Mouse (Mus musculus) urinary bladder, postnatal 4 days (tissue): ENCODE data around the gene Rack1.
"Not testable (repeated sequence)": the region's sequence is repeated elsewhere in the genome, so short reads cannot be mapped to it uniquely, and the experiment has no call there.

Experiments
- DNase-seq, 2 experiments: peaks; one replicate each; pipeline ENCODE4 v3.0.0; 2021 to 2022; ENCODE audit warnings: low spot score in 2 of 2

The Rack1 gene

GRCm38 (mm10) chr11:48818346-48818745, 18.2 kb downstream of the Rack1 start:
- peak; percentile 47 to 76 for DNase-seq

- DNase-seq: no peak
These were observed 19.6 kb downstream of the Rack1 start for GRCm38 (mm10) chr11:48819614-48820307.

GRCm38 (mm10) chr11:48820308-48820674, 20.2 kb downstream of the Rack1 start:
- no peak for DNase-seq

- DNase-seq: not testable (repeated sequence)
These were observed 21.2 kb downstream of the Rack1 start for GRCm38 (mm10) chr11:48821299-48821698.

DNA sequence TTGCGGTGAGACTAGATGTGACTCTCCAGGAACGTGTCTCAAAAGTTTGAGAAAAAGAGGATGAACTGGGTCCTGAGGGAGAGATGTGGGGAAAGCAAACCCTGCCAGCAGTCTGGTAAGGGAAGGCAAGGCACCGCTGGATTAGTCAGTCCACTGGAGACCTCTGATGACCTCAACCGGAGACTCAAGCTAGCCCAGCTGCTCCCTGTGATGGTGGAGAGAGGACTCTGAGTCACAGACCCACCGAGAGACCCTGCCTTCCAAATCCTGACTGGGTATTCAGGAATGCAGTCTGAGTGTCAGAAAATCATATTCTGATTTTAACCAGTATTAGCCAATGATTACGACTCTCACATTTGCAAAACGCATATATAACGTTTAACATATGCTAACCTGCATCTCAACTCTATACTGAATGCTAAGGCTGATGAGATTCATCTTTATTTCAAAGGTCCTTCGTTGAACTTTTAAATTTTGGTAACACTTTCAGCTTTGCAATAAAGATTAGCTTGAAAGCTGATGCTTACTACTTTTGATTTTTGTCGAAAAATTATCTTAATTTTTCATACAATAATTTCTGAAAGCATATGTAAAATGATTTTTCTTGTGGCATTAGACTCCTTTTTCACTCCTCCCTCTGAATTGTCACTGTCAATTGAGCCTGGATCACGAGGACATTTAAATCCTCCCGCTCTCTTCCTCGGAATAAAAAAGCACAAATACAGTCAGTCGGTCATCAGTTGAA, 22.8 kb downstream of the Rack1 start:
- DNase-seq: no peak

- no peak for DNase-seq
These were observed 23.4 kb downstream of the Rack1 start for GRCm38 (mm10) chr11:48823536-48823972.

- DNase-seq: no peak
These were observed 24.2 kb downstream of the Rack1 start for GRCm38 (mm10) chr11:48824311-48824830.

- not testable (repeated sequence) for DNase-seq
These were observed 26.0 kb downstream of the Rack1 start, which contains the start of the genes Trim7 and Gm12184 for GRCm38 (mm10) chr11:48825979-48826751. Gene Trim7, plus strand, starts transcription at chr11:48826140. Gene Gm12184, minus strand, starts transcription at chr11:48826655.

DNA sequence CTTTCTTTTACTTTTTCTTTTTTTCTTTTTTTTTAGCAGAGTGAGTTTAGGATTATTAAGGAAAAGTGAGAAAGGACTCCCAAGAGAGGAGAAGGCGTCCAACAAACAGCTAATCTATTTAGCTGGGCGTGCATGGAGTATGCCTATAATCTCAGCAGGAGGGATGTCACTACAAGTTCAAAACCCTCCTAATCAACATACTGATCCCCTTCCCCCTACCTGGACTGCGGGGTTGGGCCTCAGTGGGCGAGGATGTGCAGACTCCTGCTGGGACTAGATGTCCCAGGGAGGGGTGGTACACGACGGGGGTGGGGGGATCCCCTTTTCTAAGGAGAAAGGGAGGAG, 26.6 kb downstream of the Rack1 start:
- DNase-seq: no peak

DNA sequence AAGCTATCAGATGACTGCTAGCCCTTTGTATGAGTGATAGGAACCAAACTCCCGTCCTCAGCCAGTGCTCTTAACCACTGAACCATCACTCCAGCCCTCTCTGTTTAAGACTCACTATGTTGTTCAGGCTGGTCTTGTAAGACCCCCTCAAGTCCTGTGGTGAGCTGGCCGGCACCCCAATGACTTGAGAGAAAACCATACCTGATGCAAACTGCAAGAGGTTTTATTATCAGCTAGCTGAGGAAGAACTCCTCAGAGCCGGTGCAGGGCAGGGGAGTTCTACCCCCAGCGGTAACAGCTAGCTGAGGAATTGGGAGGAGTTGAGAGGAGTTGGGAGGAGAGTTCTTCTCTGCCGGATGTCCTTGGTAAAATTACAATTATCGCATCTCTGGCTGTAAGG, 27.8 kb downstream of the Rack1 start:
- no peak for DNase-seq

GRCm38 (mm10) chr11:48830279-48830678, 30.1 kb downstream of the Rack1 start:
- DNase-seq: no peak

- DNase-seq: no peak
These were observed 31.1 kb downstream of the Rack1 start for GRCm38 (mm10) chr11:48831273-48831672.

GRCm38 (mm10) chr11:48833078-48833730, 33.1 kb downstream of the Rack1 start:
- DNase-seq: no peak

DNA sequence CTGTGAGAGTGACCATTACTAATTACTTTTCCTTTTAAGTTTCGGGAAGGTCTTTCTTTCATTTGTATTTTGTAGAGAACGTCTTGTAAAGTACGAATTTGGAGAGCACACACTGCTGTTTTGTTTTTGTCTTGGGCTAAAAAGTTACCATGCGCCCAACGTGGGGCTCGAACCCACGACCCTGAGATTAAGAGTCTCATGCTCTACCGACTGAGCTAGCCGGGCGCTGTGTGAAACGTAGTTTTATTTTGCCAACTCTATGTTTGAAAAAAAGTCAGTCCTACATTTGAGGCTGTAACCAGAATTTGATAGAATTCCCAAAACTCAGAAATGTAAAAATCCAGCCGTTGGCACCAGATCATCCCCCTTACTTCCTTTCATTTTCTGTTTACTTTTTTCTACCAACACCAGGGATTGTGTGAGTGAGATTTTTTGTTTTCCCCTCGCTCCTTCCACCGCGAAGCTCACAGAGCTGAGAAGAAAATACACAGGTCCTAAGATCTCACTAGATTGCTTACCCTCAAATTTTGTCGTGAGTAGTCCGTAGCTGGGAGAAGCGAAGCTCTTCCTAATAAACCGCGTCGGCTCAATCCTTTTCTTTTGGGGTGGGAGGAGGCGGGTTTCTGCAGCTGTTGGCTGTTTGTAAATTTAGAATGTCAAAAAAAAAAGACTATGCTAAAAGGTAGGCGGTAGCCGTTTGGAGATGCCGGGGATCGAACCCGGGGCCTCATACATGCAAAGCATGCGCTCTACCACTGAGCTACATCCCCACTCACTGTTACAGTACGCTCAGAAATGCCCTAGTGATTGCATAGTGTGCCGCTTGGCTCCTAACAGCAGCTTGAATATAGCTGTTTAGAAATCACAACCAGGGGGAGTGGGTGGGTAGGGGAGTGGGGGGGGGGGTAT, 33.9 kb downstream of the Rack1 start:
- peak; percentile 80 to 91 for DNase-seq

- no peak for DNase-seq
These were observed 35.8 kb downstream of the Rack1 start for GRCm38 (mm10) chr11:48835923-48836322.

DNA sequence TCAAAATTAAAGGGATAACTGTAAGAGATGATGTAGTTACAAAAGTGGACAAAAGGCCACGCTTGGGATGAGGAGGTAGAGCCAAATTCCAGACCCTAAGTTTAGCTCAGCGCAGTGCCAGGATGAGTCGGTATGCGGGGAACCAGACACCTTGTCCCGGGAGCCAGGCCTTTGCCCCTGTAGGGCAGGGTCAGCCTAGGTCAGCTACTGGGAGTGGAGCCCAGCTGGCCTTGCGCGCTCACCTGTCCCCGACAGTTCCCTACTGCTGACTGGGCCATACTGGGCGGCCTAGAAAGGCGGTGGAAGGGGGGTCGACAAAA, 36.8 kb downstream of the Rack1 start:
- DNase-seq: no peak

DNA sequence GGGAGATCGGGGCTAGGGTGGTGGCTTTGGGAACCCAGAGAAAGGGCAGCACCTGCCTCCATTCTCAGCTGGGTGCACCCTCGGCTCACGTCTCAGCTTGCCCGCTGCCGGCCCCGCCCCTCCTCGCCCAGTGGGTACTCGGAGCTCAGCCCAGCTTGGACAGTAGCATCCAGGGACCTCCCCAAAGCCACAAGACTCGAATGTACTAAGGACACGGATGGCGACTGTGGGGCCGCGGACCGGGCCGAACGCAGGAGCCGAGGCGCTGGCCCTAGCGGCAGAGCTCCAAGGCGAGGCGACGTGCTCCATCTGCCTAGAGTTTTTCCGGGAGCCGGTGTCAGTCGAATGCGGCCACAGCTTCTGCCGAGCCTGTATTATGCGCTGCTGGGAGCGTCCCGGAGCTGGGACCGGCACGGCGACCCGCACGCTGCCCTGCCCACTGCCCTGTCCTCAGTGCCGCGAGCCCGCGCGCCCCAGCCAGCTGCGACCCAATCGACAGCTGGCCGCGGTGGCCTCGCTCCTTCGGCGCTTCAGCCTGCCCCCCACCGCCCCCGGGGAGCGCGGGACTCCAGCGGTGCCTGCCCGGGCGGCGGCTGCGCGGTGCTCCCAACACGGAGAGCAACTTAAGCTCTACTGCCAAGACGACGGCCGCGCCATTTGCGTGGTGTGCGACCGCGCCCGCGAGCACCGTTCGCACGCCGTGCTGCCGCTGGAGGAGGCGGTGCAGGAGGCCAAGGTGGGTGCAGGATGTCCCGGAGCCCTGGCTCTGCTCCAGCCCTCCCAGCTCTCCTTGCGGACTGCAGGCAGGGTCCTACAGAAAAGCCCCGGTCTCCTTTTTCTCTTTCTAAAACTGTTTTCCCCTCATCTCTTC, 37.4 kb downstream of the Rack1 start:
- DNase-seq: peak in 1 of 2 experiments; percentile 57

DNA sequence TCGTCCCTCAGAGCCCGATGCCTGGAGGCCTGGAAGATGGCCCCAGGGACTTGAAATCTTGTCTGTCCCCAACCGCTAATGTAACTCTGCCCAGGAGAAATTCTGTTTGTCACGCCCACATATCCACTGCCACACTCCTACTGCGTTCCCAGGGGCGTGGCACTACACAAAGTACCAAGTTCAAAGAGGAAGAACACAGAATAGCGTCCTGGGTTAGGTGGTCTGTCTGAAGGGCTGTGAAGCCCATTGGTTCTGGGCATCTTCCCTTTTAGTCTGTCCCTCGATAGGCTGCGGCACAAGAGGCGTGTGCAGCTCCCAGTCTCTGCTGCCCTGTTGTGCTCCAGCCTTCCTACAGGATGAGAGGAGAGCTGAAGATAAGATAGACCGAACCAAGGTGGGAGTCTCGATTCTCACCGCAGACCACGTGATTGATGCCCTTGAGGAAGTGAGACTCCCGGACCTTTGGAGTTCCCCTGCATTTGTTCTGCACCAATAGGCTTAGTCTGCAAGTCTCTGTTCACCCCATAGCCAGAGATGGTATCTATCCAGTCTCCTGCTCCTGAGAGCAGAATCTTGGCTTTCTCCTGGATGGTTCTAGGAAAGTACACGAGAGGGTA, 38.2 kb downstream of the Rack1 start:
- no peak for DNase-seq
